Mouse (Mus musculus) frontal cortex, adult 2 months (tissue): ENCODE results near the gene Hoxd8. TPM values are rescaled to one million over a fixed set of nuclear protein-coding genes. Genes with fewer than 3 reads are reported as not detected.

Experiments used
- DNase-seq, 2 experiments: peaks; one replicate each; pipeline ENCODE4 v3.0.0; 2022; ENCODE audit warnings: low spot score in 1 of 2; ENCODE audit errors: extremely low spot score in 1 of 2
- polyA plus RNA-seq: library from polyadenylated mRNA; depleted of rRNA; stranded (reverse); fragments of >200 nt; gene quantifications from 2 replicates; pipeline ENCODE4 v1.2.3, GENCODE M21; 2012

Hoxd8 gene
- polyA plus RNA-seq, 1 experiment, result 0.04 TPM

DNA sequence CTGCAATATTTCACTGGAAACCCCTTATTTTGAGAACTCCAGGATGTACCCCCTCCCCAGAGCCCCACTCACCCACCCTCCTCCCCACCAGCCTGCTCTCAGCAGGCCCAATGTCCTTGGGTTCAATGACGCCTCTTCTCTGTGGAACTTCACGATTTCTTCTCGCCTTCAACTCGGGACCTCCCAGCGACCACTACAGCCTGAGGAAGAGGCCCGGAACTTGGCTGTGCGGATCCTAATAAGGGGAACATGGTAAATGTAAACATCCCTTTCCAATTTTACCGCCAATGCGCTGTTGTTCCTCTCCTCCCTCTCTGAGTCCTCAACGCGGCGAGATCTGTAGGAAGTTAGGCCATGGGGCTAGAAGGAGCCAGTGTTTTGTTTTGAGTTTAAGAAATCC lies 20.3 kb upstream of the Hoxd8 start:
- no peak for DNase-seq

DNA sequence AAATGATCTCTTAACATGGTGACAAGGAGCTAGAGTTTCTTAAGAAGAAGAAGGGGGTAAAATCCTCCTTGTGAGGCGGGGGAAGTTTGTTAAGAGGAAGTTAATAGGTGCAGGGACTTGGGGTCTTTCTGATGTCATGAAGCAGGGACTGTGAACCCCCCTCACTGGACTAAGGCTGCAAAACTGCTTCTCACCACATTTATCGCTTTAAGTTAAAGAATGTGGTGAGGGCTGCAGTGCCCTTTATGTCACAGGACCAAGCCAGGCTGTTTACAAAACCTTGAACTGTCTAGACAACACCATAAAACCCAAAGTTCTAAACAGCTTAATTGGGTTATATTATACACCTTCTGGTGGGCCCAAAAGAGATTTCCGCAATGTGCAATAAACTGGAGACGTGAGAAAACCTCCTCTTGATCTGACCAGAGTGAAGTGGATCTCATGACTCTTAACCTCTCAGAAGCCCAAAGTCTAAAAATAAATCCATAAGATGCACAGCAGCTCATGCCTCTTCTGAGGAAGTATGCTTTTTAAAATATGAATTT lies 19.3 kb upstream of the Hoxd8 start:
- no peak for DNase-seq

DNA sequence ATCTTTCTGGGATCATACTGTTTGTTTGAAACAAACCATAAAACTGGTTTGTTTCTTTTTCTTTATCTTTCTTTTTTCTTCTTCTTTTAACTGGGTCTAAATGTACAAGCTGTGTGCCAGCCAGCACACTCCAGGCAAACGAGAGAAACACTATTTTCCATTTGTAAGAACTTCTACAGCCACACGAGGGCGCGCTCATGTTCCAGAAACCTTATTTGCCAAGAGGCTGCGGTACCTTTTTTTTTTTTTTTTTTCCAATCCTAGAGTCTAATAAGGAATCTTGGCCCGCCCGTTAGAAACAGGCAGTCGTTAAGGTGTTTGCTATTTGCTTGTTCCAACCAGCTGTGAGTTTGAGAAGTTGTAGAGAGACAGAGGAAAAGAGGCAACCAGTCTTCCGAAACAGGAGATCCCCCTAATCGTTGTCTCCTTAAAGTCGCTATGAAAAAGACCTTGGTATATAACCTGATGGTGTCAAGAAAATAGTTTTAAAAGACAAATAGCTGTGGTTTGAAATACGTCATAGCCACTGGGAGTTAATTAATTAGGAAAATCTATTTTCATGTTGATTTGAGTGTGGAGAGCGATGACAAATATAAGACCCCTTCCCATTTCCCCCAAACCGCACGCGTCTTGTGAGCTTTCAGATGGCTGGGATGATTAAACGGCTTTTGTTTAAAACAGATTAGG lies 18.0 kb upstream of the Hoxd8 start:
- peak in 1 of 2 experiments; percentile 66 for DNase-seq

GRCm38 (mm10) chr2:74686988-74687697 lies 17.3 kb upstream of the Hoxd8 start:
- no peak for DNase-seq

DNA sequence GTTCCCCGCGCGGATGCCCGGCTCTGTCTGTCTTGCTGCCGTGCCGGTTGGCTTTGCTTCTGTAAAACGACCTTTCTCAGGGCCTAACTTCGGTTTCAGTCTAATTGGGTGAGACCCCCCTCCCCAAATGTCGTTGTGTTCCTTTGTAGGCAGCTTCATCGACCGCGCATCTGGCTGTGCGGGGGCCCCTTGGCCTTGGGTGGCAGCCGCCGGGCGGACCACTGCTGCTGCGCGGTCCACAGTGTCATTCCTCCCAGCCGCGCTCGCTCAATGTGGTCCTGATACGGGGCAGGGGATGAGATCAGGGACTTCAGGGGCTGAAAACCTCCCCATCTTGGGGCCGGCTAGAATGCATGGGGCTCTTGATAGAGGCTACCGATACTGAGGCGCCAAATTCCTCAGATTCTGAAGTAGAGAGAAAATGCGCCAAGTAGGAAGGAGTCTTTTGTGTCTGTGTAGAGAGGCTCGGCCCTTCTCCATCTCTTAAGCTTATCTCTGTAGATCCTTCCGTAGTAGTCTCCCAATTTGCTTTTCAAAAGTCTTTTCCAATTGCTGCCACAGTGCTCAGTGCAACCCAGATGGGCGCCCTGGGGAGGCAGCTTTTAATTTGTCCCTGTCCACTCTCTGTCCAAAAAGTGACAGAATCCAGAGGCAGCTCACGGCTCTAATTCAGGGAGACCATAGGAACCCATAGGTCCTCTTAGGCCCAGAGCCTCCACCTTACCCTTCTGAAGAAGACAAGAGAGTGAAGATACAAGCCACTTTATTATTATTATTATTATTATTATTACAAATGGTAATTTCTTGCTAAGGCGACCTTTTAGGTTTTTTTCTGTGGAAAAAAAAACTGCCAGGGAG lies 16.5 kb upstream of the Hoxd8 start:
- DNase-seq, result no peak

- DNase-seq, result no peak
Measured at GRCm38 (mm10) chr2:74688795-74689573, 15.4 kb upstream of the Hoxd8 start.

- no peak for DNase-seq
Measured at GRCm38 (mm10) chr2:74689574-74690337, 14.7 kb upstream of the Hoxd8 start.

DNA sequence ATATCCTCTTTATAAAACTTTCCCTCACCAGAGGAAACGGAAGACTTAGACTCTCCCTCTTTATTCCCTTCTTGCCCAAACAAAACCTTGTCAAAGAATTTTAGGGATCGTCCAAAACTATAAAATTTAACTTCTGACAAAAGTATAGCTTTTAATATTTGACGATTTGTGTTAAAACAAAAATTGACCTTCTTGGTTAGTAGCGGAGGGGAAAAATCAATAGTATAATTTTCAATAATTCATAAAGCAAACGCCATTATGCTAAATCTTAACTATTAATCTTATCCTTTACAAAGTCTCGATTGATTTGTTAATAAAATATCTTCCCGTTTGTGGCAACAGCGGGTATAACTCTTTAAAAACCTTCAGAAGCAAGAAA lies 14.1 kb upstream of the Hoxd8 start:
- no peak for DNase-seq

- DNase-seq, result no peak
Measured at GRCm38 (mm10) chr2:74691022-74691951, 13.1 kb upstream of the Hoxd8 start, which contains the start of gene Hoxd10. Gene Hoxd10, plus strand, starts transcription at chr2:74691924.

DNA sequence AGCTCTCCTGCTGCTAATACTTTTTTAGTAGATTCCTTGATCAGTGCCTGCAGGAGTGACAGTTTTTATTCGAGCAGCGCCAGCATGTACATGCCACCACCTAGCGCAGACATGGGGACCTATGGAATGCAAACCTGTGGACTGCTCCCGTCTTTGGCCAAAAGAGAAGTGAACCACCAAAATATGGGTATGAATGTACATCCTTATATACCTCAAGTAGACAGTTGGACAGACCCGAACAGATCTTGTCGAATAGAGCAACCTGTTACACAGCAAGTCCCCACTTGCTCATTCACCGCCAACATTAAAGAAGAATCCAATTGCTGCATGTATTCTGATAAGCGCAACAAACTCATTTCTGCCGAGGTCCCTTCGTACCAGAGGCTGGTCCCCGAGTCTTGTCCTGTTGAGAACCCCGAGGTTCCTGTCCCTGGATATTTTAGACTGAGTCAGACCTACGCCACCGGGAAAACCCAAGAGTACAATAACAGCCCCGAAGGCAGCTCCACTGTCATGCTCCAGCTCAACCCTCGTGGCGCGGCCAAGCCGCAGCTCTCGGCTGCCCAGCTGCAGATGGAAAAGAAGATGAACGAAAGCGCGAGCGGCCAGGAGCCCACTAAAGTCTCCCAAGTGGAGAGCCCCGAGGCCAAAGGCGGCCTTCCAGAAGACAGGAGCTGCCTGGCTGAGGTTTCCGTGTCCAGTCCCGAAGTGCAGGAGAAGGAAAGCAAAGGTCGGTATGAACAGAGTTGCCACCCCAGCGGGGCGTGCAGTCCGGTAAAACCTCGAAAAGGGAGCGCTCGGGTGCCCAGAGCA lies 12.2 kb upstream of the Hoxd8 start:
- DNase-seq, result no peak

DNA sequence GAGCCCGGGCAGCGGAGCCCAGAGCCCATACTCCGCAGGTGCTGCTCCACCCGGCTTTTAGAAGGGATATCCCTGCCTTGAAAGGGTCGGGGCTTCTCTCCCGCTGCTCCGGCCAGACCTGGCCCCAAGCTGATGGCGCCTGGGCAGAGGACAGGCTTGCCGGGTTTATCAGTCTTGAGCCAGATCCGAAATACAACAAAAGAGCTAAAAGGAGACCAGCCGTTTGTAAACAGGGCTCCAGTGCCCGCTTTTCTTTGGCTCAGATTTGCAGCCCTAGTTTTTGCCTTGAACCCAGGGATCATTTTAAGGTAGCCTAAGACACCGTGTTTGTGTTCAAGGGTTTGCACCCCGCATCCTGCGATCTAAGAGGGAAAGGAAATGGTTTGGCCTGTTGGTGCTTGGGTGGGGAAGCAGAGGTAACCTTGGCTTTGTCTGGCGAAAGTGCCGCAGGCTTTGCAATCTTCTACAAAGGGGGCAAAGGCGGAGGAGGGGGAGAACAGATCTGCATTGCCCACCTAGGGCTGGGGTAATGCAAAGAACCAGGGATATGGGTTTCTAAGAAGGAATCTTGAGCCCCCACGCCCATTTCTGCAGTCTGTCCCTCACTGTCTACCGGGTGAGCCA lies 11.5 kb upstream of the Hoxd8 start:
- no peak for DNase-seq

DNA sequence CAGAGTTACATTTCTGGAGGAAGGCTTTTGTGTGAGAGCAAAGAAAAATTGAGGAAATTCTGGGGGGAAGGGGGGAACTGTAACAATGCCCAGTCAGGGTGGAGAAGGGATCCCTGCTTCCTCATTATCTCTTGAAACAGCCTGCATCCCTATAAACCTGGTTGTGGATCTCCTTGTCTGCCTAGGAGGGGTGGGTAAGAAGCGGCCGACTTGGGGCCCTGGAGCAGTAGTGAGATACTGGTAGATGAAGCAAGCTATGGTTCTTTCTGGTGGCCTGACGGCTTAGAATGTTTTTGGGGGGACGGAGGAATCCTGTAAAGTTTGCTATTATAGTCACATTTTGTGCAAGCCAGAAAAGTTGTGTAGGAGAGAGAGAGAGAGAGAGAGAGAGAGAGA lies 11.0 kb upstream of the Hoxd8 start:
- DNase-seq, result no peak

- no peak for DNase-seq
Measured at GRCm38 (mm10) chr2:74694066-74694465, 10.3 kb upstream of the Hoxd8 start.

- DNase-seq, result no peak
Measured at GRCm38 (mm10) chr2:74695383-74695782, 9.0 kb upstream of the Hoxd8 start.

GRCm38 (mm10) chr2:74695813-74696430 lies 8.5 kb upstream of the Hoxd8 start:
- DNase-seq, result no peak

DNA sequence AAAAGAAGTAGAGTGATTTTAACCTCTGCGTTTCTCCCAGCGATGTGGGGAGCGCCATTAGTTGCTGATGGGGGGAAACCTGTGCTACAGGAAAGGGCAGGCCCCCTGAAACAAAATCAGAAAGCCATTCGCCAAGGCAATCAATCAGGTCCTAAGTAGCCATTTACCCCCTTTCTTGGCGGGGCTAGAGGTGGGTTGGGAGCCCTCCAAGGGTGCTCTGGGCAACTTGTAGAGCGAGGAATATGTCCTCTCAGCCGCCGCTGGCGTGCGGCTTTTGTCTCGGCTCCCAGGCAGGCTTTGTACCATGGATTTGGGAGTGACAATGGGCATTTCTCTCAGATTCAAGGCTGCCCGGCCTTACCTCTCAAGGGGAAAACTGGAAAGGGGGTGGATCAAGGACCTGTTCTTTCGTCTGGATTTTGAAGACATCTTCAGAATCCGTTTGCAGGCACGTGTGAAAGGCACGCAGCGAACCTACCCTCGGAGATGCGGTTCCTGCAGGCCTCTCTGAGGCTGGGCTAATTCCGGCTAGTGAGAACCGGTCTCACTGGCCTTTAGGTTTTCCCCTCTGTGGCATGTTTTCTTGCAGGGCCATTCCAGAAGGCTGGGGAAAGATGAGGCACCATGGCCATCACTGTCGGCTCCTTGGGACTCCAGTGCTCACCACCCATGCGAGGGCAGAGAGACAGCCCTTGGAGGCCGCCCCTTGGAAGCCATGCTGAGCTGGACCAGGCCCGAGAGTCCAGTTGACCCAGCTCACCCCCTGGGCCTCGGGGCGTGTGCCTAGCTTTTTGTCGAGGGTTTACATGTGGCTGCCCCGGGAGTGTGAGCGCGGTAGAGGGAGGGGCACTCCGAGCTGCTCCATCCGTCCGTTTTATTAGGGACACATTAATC lies 7.7 kb upstream of the Hoxd8 start:
- no peak for DNase-seq
